Mouse (Mus musculus) kidney, postnatal 0 days (tissue): Measurements from ENCODE around the gene Rdh11. TPM values are rescaled to one million over a fixed set of nuclear protein-coding genes. Genes with fewer than 3 reads are reported as not detected.

Experiments used
- ATAC-seq: fragments of 200-750 bp; cut with Nextera tagmentation; replicated peaks from 2 replicates; pipeline ENCODE4 v1.8.0; 2017; ENCODE audit warnings: low read depth, moderate number of reproducible peaks, moderate TSS enrichment, moderate library complexity; ENCODE audit not compliant: low FRiP score
- DNase-seq: peaks from one replicate; pipeline ENCODE4 v3.0.0-alpha.2; 2016; ENCODE audit warnings: low spot score
- H3K27ac ChIP-seq: fragments of 300-500 bp; sonication (generic); 2 replicates; pipeline ENCODE4 v1.5.1; 2014; ENCODE audit warnings: mild to moderate bottlenecking
- H3K27me3 ChIP-seq: fragments of 300-500 bp; sonication (generic); 2 replicates; pipeline ENCODE4 v1.6.1; 2014; ENCODE audit warnings: low read length, mixed read lengths; ENCODE audit not compliant: insufficient read depth
- H3K36me3 ChIP-seq: fragments of 300-500 bp; sonication (generic); 2 replicates; pipeline ENCODE4 v1.6.1; 2014; ENCODE audit warnings: low read length, mixed read lengths; ENCODE audit not compliant: insufficient read depth
- H3K4me1 ChIP-seq: fragments of 300-500 bp; sonication (generic); replicated peaks from 2 replicates; pipeline ENCODE4 v1.6.1; 2014; ENCODE audit warnings: antibody characterized with exemption, low read length, mixed read lengths; ENCODE audit not compliant: insufficient read depth
- H3K4me2 ChIP-seq: fragments of 300-500 bp; sonication (generic); 2 replicates; pipeline ENCODE4 v1.6.1; 2014; ENCODE audit warnings: mild to moderate bottlenecking, low read length, moderate library complexity, mixed read lengths
- H3K4me3 ChIP-seq: fragments of 300-500 bp; sonication (generic); replicated peaks from 2 replicates; pipeline ENCODE4 v1.5.1; 2014; ENCODE audit warnings: low read depth, low read length
- H3K9ac ChIP-seq: fragments of 300-500 bp; sonication (generic); 2 replicates; pipeline ENCODE4 v1.6.1; 2014; ENCODE audit warnings: low read depth, low read length
- H3K9me3 ChIP-seq: fragments of 300-500 bp; sonication (generic); replicated peaks from 2 replicates; pipeline ENCODE4 v1.6.1; 2016; ENCODE audit warnings: low read length, inconsistent platforms, mixed read lengths
- CTCF ChIP-seq: IDR thresholded peaks from 2 replicates; pipeline ENCODE4 v1.5.1; 2016; ENCODE audit warnings: antibody characterized with exemption, low read depth, mild to moderate bottlenecking, moderate library complexity
- WGBS: fragments of 180-500 bp; shearing (Covaris S2); extraction: QIAGEN DNeasy Blood & Tissue Kit; methylation state at CpG from one replicate; pipeline ENCODE4 v1.1.7; 2014; 5-methylcytosine and 5-hydroxymethylcytosine counted together
- polyA plus RNA-seq: library from polyadenylated mRNA; unstranded; fragments of >200 nt; fragmentation: Nextera tagmentation; extraction: Ambion mirVana; gene quantifications from 2 replicates; pipeline ENCODE4 v1.2.1, GENCODE M21; 2015

Gene Rdh11
- polyA plus RNA-seq, 1 experiment from 2014 or later, result 21.4 TPM

DNA sequence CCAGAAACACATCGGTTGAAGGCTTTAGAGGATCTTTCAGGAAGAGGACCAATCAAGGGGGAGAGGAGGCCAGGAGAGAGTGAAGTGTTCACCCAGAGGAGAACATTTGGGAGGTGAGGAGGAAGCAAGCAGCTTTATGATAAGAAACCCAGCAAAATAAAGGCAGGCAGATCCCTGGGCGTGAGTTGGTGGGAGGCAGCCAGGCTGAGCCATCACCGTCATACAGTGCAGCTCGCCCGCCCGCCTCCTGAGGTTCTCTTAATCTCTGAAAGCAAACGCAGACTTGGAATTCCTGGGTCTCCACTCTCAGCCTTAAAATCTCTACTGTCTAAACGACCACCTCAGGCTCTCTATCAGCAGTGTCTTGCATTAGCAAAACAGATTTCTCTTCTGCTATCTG lies 57.4 kb downstream of the Rdh11 start:
- Histone ChIP-seq H3K27ac (no peak overlapping the region), H3K36me3 (no peaks in the 10 kb centered on the region), H3K9ac (no peak overlapping the region), H3K9me3 (no peaks in the 10 kb centered on the region), H3K4me3 (no peak overlapping the region), H3K4me2 (no peak overlapping the region), H3K4me1 (peaks cover 8% of the 10 kb centered on the region), H3K27me3 (peaks cover 13% of the 10 kb centered on the region)
- DNase-seq (no peak), ATAC-seq (no peak)
- 43% methylated on average over 8 of the region's 8 CpGs for WGBS
- TF ChIP-seq CTCF, result no peak

- TF ChIP-seq CTCF, result no peak
- Histone ChIP-seq H3K36me3 (no peaks in the 10 kb centered on the region), H3K27me3 (peaks cover 13% of the 10 kb centered on the region), H3K4me3 (peak overlapping the region; percentile 30), H3K4me1 (peaks cover 8% of the 10 kb centered on the region), H3K27ac (peak overlapping the region; percentile 31; the same call in 1 of the 2 replicates), H3K4me2 (peak overlapping the region; percentile 79), H3K9me3 (no peaks in the 10 kb centered on the region), H3K9ac (0 out of 2 replicates have a peak overlapping the region, but pooled peaks have one; percentile 32)
- WGBS, result 26% methylated on average over 5 of the region's 5 CpGs
- no peak for ATAC-seq
- DNase-seq, result no peak
Observed at GRCm38 (mm10) chr12:79131706-79132460, 60.2 kb downstream of the Rdh11 start.

GRCm38 (mm10) chr12:79131178-79131675 lies 60.9 kb downstream of the Rdh11 start:
- no peak for DNase-seq
- H3K27me3 ChIP-seq, result peaks cover 13% of the 10 kb centered on the region
- H3K4me2 ChIP-seq, result peak overlapping the region; percentile 79
- peaks cover 8% of the 10 kb centered on the region for H3K4me1 ChIP-seq
- H3K27ac ChIP-seq, result 0 out of 2 replicates have a peak overlapping the region, but pooled peaks have one; percentile 31
- ATAC-seq, result no peak
- H3K36me3 ChIP-seq, result no peaks in the 10 kb centered on the region
- peak overlapping the region; percentile 30 for H3K4me3 ChIP-seq
- peak overlapping the region; percentile 32 for H3K9ac ChIP-seq
- TF ChIP-seq CTCF, result no peak
- 1% methylated on average over 22 of the region's 22 CpGs for WGBS
- no peaks in the 10 kb centered on the region for H3K9me3 ChIP-seq

- Histone ChIP-seq H3K4me1 (peaks cover 8% of the 10 kb centered on the region), H3K4me2 (peak within 1 kb of the TSS; percentile 79), H3K9ac (peak within 1 kb of the TSS; percentile 32), H3K27ac (peak within 1 kb of the TSS; percentile 31; the same call in 1 of the 2 replicates), H3K4me3 (peak within 1 kb of the TSS; percentile 30), H3K36me3 (no peaks in the 10 kb centered on the region), H3K27me3 (peaks cover 13% of the 10 kb centered on the region), H3K9me3 (no peaks in the 10 kb centered on the region)
- no peak for TF ChIP-seq CTCF
- WGBS, result under 1% methylated on average over 47 of the region's 47 CpGs
- DNase-seq (peak; percentile 79), ATAC-seq (peak; percentile 98)
Observed at GRCm38 (mm10) chr12:79130299-79131177, 61.6 kb downstream of the Rdh11 start, which contains the start of gene Arg2. Gene Arg2, plus strand, starts transcription at chr12:79130777.

Other genes starting within 250 kb of the Rdh11 start
- 3.3 TPM in 2 replicates for gene Tmem229b, start 184.7 kb downstream of the Rdh11 start, polyA plus RNA-seq
- gene Plekhh1, start 163.1 kb downstream of the Rdh11 start, polyA plus RNA-seq, result 5.8 and 6.0 TPM in 2 replicates
- 23.3 and 25.6 TPM in 2 replicates for gene Pigh, start 102.6 kb downstream of the Rdh11 start, polyA plus RNA-seq
- 51.1 and 66.6 TPM in 2 replicates for gene Arg2, start 61.5 kb downstream of the Rdh11 start, polyA plus RNA-seq
- 105 and 108 TPM in 2 replicates for gene Vti1b, start 19.6 kb downstream of the Rdh11 start, polyA plus RNA-seq
- 7.4 and 7.7 TPM in 2 replicates for gene Rdh12, start 16.6 kb upstream of the Rdh11 start, polyA plus RNA-seq
- 7.6 and 8.9 TPM in 2 replicates for gene Zfyve26, start 104.0 kb upstream of the Rdh11 start, polyA plus RNA-seq
- gene Rad51b, start 105.0 kb upstream of the Rdh11 start, polyA plus RNA-seq, result 3.9 TPM in 2 replicates